Mouse (Mus musculus): ENCODE results near the gene Pax2.

DNA sequence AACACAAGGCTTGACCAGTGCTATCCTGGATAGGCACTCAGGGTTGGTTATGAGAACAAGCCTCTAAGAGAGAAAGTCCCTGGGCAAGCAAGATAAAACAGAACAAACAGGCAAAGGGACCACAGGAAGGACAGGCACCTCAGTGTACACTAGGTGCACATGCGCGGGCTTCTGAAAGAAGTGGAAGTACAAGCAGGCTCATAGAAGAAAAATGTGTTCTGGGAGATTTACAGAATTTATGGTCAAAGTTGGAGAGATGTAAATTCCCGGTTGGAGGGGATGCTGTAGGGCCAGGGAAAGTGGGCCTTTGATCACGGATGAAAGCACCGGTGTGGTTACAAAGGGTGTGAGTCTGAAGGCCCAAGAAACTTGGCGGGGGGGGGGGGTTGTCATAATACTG lies 10.1 kb upstream of the Pax2 start:
- TF ChIP-seq CTCF (IDR thresholded peaks at IDR 0.05; ENCODE audit: borderline replicate concordance, extremely low read depth, insufficient read depth, insufficient read length) (no peak), POLR2A (IDR thresholded peaks at IDR 0.05; ENCODE audit: borderline replicate concordance, extremely low read depth, insufficient read depth, insufficient read length, poor library complexity, severe bottlenecking) (no peak)
